Mouse (Mus musculus): ENCODE measurements around the gene Disc1. TPM values are rescaled to one million over a fixed set of nuclear protein-coding genes. Genes with fewer than 3 reads are reported as not detected.

The Disc1 gene
- polyA plus RNA-seq, 1 experiment from 2014 or later: 1.00 TPM

DNA sequence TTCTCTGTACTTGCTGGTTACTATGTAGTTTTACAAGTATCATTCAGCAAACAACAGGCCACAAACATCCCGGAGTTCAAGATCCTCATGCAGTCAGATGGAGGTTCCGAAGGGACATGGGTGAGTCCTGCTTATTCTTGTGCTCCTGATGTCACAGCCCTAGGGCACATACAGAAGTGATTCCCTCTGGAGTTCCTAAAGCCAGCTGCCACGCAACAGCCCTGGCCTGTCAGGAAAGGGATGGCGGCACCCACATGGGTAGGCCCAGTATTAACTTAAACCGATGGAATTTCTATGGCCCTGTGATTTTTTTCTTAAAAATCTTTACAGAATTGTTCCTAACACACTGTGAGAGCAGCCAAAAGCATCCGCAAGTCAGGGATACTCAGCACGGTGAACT is 10.6 kb upstream of the Disc1 start:
- no peaks in the 10 kb centered on the region for H3K4me1 ChIP-seq (replicated peaks)
- no peak overlapping the region for H3K9ac ChIP-seq (replicated peaks)
- H3K27me3 ChIP-seq: no peaks in the 10 kb centered on the region
- H3K9me3 ChIP-seq: no peaks in the 10 kb centered on the region
- H3K27ac ChIP-seq: no peak overlapping the region
- peaks cover 22% of the 10 kb centered on the region for H3K36me3 ChIP-seq
- WGBS: 83% methylated on average over 7 of the region's 7 CpGs
- no peak for ATAC-seq
- no peak overlapping the region for H3K4me2 ChIP-seq (replicated peaks)
- H3K4me3 ChIP-seq (replicated peaks): no peak overlapping the region

DNA sequence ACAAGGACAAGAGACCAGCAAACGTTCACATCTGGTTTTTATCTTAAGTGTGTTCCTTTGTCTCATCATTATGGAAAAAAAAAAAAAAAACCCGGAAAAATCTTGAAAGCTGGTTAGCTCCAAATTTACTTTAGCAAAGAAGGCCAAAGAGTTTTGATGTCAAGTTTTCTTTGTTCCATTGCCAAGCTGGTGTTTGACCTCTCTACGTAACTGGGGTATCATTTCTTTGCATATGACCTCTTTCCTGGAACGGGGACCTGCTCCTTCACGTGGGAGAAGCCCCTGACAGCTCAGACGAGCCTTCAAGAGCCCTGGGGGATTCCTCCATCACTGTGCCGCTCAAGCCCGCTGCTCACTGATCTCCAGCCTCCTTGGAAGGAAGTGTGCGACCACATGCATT is 10.1 kb upstream of the Disc1 start:
- H3K4me1 ChIP-seq (replicated peaks): no peaks in the 10 kb centered on the region
- H3K9me3 ChIP-seq: no peaks in the 10 kb centered on the region
- H3K9ac ChIP-seq (replicated peaks): no peak overlapping the region
- no peak overlapping the region for H3K4me2 ChIP-seq (replicated peaks)
- no peaks in the 10 kb centered on the region for H3K27me3 ChIP-seq
- no peak overlapping the region for H3K27ac ChIP-seq
- H3K36me3 ChIP-seq: peaks cover 18% of the 10 kb centered on the region
- no peak overlapping the region for H3K4me3 ChIP-seq (replicated peaks)
- WGBS: 54% methylated on average over 9 of the region's 9 CpGs
- no peak for ATAC-seq

GRCm38 (mm10) chr8:125045760-125046159 is 8.2 kb upstream of the Disc1 start:
- Histone ChIP-seq H3K4me1 (replicated peaks) (no peaks in the 10 kb centered on the region), H3K9me3 (no peaks in the 10 kb centered on the region), H3K27me3 (no peaks in the 10 kb centered on the region), H3K27ac (no peak overlapping the region), H3K4me2 (replicated peaks) (no peak overlapping the region), H3K9ac (replicated peaks) (no peak overlapping the region), H3K36me3 (no peaks in the 10 kb centered on the region), H3K4me3 (replicated peaks) (no peak overlapping the region)
- 88% methylated on average over 1 of the region's 1 CpGs for WGBS
- no peak for ATAC-seq

DNA sequence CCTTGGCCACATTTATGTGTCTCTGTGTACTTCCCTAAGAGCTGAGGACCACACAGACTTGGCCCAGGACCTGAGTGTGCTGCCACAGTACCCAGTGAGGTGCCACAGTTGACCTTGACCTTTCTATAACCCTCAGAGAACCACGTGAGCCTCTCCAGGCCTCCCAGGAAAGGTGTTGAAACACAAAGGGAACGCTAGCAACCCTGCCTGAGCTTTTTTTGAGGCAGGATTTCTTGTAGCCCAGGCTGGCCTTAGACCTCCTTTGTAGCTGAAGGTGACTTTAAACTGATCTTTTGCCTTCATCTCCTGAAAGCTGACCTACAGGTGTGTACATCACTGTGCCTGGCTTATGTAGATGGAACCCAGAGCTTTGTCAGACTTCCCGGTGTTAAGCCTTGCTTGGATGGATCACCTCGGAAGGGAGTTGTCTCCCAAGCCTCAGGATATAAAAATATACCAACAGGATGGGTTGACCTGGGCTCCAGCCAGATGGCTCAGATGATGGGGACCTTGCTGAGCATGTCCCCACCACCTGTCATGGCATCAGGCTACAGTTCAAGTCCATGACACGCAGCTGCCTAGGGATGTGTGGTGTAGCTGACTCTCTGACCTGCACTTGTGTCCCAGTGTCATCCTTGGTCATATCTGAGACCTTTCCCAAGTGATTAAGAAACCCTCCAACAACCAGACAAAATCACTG is 4.8 kb upstream of the Disc1 start:
- peaks cover 22% of the 10 kb centered on the region for H3K27me3 ChIP-seq

DNA sequence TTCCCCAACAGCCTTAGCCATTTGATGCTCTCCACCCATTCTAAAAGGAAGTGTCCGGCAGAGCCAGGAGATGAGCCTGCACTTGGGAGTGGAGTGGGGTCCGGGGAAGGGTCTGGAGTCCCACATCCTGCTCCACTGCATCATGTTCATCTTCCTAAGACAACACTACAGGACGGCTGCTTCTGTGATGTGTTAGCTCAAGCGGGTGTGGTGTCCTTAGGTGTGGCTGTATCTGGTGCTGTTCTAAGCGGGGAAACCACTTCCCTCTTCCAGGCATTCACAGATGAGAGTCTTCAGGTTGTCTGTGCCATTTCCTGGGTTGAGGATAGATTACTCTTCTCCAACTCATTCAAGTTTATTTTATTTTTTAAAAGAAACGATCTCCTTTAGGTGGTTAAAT is 4.2 kb upstream of the Disc1 start:
- H3K4me3 ChIP-seq (replicated peaks): no peak overlapping the region
- H3K27ac ChIP-seq: no peak overlapping the region
- H3K9ac ChIP-seq (replicated peaks): no peak overlapping the region
- H3K27me3 ChIP-seq: peaks cover 28% of the 10 kb centered on the region
- no peak overlapping the region for H3K4me2 ChIP-seq (replicated peaks)
- peaks cover 14% of the 10 kb centered on the region for H3K4me1 ChIP-seq (replicated peaks)
- no peak for ATAC-seq
- WGBS: 83% methylated on average over 6 of the region's 6 CpGs
- H3K36me3 ChIP-seq: no peaks in the 10 kb centered on the region
- 0 out of 2 replicates have a peak, but pooled peaks cover 3% of the 10 kb centered on the region for H3K9me3 ChIP-seq

More for the DNA sequence above, 4.8 kb upstream of the Disc1 start:
- Histone ChIP-seq H3K27ac (no peak overlapping the region), H3K9ac (replicated peaks) (no peak overlapping the region), H3K9me3 (0 out of 2 replicates have a peak, but pooled peaks cover 3% of the 10 kb centered on the region), H3K4me1 (replicated peaks) (peaks cover 9% of the 10 kb centered on the region), H3K36me3 (no peaks in the 10 kb centered on the region), H3K4me2 (replicated peaks) (no peak overlapping the region), H3K4me3 (replicated peaks) (no peak overlapping the region)
- no peak for ATAC-seq
- WGBS: 64% methylated on average over 5 of the region's 5 CpGs

GRCm38 (mm10) chr8:125052026-125052425 is 2.0 kb upstream of the Disc1 start:
- H3K27ac ChIP-seq: no peak overlapping the region
- 0 out of 2 replicates have a peak, but pooled peaks cover 3% of the 10 kb centered on the region for H3K9me3 ChIP-seq
- no peak overlapping the region for H3K4me3 ChIP-seq (replicated peaks)
- peaks cover 14% of the 10 kb centered on the region for H3K4me1 ChIP-seq (replicated peaks)
- no peak overlapping the region for H3K9ac ChIP-seq (replicated peaks)
- no peak for ATAC-seq
- H3K27me3 ChIP-seq: peaks cover 39% of the 10 kb centered on the region
- WGBS: 39% methylated on average over 2 of the region's 2 CpGs
- no peaks in the 10 kb centered on the region for H3K36me3 ChIP-seq
- H3K4me2 ChIP-seq (replicated peaks): no peak overlapping the region

DNA sequence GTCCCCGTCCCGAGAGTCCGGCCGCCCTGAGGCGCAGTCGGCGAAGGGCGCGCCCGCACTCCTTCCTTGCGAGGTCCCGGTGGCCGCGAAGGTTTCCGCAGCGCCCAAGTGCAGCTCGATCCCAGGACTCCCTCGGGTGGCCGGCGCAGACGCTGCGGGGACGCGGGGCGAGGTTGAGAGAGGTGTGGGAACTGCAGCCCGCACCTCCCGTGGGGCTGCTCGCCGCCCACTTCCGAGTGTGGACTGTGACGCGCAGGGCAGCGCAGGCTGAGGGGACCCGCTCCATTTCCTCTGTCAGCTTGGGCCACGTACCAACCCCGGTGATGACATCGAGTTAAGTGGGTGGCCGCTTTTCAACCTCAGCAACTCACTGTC is 428 bp downstream of the Disc1 start:
- peak overlapping the region; percentile 71 for H3K9ac ChIP-seq (replicated peaks)
- ATAC-seq: peak; percentile 30; the same call in 1 of the 2 replicates
- H3K27me3 ChIP-seq: peaks cover 39% of the 10 kb centered on the region
- 0% methylated on average over 25 of the region's 38 CpGs for WGBS
- peaks cover 14% of the 10 kb centered on the region for H3K4me1 ChIP-seq (replicated peaks)
- H3K4me3 ChIP-seq (replicated peaks): peak overlapping the region; percentile 58
- H3K4me2 ChIP-seq (replicated peaks): peak overlapping the region; percentile 93
- no peaks in the 10 kb centered on the region for H3K36me3 ChIP-seq
- 0 out of 2 replicates have a peak overlapping the region, but pooled peaks have one; percentile 11 for H3K27ac ChIP-seq
- 0 out of 2 replicates have a peak, but pooled peaks cover 3% of the 10 kb centered on the region for H3K9me3 ChIP-seq

GRCm38 (mm10) chr8:125060904-125061303 is 6.9 kb downstream of the Disc1 start:
- 88% methylated on average over 8 of the region's 8 CpGs for WGBS
- H3K27ac ChIP-seq: no peak overlapping the region
- H3K9me3 ChIP-seq: no peaks in the 10 kb centered on the region
- H3K27me3 ChIP-seq: peaks cover 3% of the 10 kb centered on the region
- no peak overlapping the region for H3K9ac ChIP-seq (replicated peaks)
- no peaks in the 10 kb centered on the region for H3K36me3 ChIP-seq
- ATAC-seq: no peak
- H3K4me1 ChIP-seq (replicated peaks): no peaks in the 10 kb centered on the region
- no peak overlapping the region for H3K4me2 ChIP-seq (replicated peaks)
- no peak overlapping the region for H3K4me3 ChIP-seq (replicated peaks)

DNA sequence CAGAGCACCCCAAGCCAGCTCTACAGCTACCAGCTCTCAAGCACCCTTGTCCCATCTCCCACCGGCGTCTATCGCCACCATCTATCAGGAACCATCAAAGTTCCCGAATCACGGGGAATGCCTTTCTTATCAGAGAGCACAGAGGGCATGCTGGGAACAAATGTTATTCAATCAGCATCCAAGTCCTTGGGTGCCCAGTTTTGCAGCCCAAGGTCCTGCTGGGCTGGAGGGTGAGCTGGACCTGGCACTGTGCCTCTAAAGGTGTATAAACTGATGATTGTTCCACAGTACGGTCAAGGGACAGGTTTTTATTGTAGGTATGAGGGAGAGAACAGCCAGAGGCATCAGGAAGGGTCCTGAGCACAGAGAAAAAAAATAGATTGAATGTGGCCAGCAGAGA is 11.6 kb downstream of the Disc1 start:
- no peak overlapping the region for H3K4me3 ChIP-seq (replicated peaks)
- no peak overlapping the region for H3K9ac ChIP-seq (replicated peaks)
- whole genome bisulfite sequencing: 86% methylated on average over 6 of the region's 6 CpGs
- no peaks in the 10 kb centered on the region for H3K9me3 ChIP-seq
- H3K27me3 ChIP-seq: 0 out of 2 replicates have a peak, but pooled peaks cover 1% of the 10 kb centered on the region
- H3K4me2 ChIP-seq (replicated peaks): no peak overlapping the region
- H3K27ac ChIP-seq: no peak overlapping the region
- ATAC-seq: no peak
- H3K36me3 ChIP-seq: no peaks in the 10 kb centered on the region
- H3K4me1 ChIP-seq (replicated peaks): peaks cover 19% of the 10 kb centered on the region

DNA sequence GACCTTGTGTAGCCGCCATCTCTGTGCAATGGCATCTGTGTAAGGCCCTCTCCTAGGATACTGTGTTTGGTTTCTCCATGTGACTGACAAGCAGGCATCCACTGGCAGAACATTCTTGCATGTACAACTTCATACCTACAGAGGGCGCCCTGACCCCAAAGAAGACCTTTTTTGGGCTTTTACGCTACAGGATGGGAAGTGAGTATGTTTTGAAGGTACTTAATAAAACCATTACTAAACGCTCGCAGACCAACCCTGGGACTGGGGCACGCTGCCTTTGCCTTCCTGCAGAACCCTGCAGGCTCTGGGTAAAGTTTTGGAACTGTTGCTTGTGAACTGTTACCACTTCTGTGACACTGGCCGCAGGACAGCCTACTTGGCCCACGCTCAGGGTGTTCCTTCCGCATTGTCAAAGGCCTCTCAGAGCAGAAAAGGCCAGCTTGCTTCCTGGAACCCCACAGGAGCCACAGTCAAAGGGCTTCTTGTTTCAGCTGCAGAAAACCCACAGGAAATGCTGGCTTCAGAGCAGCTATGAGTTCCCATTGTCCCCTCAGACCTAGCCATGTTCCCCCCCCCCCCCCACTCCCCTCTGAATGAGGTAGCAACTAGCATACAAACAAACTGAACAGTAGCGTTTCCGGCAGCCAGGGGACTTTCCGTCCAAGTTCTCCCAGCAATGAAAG is 13.1 kb downstream of the Disc1 start:
- H3K4me2 ChIP-seq (replicated peaks): no peak overlapping the region
- no peak overlapping the region for H3K4me3 ChIP-seq (replicated peaks)
- H3K9me3 ChIP-seq: no peaks in the 10 kb centered on the region
- peak; percentile 71 for ATAC-seq
- no peaks in the 10 kb centered on the region for H3K36me3 ChIP-seq
- no peak overlapping the region for H3K9ac ChIP-seq (replicated peaks)
- H3K4me1 ChIP-seq (replicated peaks): peaks cover 19% of the 10 kb centered on the region
- H3K27me3 ChIP-seq: no peaks in the 10 kb centered on the region
- peak overlapping the region; percentile 44; the same call in 1 of the 2 replicates for H3K27ac ChIP-seq
- WGBS: 38% methylated on average over 12 of the region's 12 CpGs

DNA sequence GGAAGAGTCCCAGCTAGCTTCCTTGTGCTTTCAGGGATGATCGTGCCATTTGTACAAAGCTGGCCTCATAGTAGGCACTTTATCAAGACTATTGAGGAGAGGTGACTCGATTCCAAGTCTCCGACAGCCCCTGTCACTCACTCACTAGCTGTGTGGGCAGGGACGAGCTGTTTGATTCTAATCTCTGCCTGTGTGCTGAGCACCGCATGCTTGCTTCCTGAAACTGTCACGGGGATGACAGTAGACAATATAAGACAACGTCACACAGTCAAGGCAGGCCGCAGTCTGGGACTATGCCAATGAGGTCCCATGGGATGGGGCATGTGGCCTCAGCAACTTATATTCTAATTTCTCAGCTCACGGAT is 13.6 kb downstream of the Disc1 start:
- peak overlapping the region; percentile 6 for H3K27ac ChIP-seq
- H3K4me3 ChIP-seq (replicated peaks): no peak overlapping the region
- no peaks in the 10 kb centered on the region for H3K27me3 ChIP-seq
- H3K9me3 ChIP-seq: no peaks in the 10 kb centered on the region
- no peaks in the 10 kb centered on the region for H3K36me3 ChIP-seq
- no peak overlapping the region for H3K9ac ChIP-seq (replicated peaks)
- WGBS: 75% methylated on average over 9 of the region's 9 CpGs
- peaks cover 19% of the 10 kb centered on the region for H3K4me1 ChIP-seq (replicated peaks)
- ATAC-seq: peak; percentile 57; the same call in 1 of the 2 replicates
- no peak overlapping the region for H3K4me2 ChIP-seq (replicated peaks)

DNA sequence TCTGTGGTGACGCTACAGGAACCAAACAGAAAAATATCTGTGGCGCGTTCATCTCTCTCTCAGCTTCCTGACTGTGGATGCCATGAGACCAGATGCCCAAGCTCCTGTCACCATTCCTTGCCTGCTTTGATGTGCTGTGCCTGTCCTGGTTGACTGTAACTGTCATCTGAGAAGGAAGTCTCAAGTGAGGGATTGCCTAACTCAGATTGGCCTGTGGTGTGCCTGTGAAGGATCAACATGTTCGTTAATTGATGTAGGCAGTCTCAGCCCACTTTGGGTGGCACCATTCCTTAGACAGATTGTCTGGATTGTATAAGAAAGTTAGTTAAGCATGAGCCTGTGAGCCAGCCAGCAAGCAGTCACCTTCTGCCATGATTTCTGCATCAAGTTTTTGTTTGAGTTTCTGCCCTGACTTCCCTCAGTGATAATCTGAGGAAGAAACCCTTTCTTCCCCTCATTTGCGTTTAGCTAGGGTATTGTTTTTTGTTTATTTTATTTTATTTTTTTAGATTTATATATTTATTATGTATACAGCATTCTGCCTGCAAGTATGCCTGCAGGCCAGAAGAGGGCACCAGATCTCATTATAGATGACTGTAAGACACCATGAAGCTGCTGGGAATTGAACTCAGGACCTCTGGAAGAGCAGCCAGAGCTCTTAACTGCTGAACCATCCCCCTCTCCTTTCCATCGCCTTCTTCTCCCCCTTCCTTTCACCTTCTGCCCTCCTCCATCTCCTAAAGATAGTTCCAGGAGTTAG is 14.3 kb downstream of the Disc1 start:
- WGBS: 87% methylated on average over 6 of the region's 6 CpGs
- H3K4me3 ChIP-seq (replicated peaks): no peak overlapping the region
- no peak overlapping the region for H3K4me2 ChIP-seq (replicated peaks)
- no peak overlapping the region for H3K9ac ChIP-seq (replicated peaks)
- no peaks in the 10 kb centered on the region for H3K36me3 ChIP-seq
- H3K27me3 ChIP-seq: no peaks in the 10 kb centered on the region
- H3K4me1 ChIP-seq (replicated peaks): peaks cover 19% of the 10 kb centered on the region
- H3K9me3 ChIP-seq: no peaks in the 10 kb centered on the region
- H3K27ac ChIP-seq: peak overlapping the region; percentile 6
- ATAC-seq: no peak
